Mouse (Mus musculus): ENCODE results near the gene Fosb.

Fosb gene

GRCm38 (mm10) chr7:19305796-19306765 lies 3.8 kb downstream of the Fosb start:
- DNase-seq, result no peak

- DNase-seq, result no peak
Measured at GRCm38 (mm10) chr7:19305413-19305735, 4.5 kb downstream of the Fosb start.

- DNase-seq, result no peak
Measured at GRCm38 (mm10) chr7:19304501-19305412, 5.1 kb downstream of the Fosb start.

- DNase-seq, result peak; percentile 74
Measured at GRCm38 (mm10) chr7:19303770-19304169, 6.1 kb downstream of the Fosb start.

- DNase-seq, result no peak
Measured at GRCm38 (mm10) chr7:19303046-19303305, 6.9 kb downstream of the Fosb start.

GRCm38 (mm10) chr7:19302264-19303045 lies 7.4 kb downstream of the Fosb start:
- no peak for DNase-seq

- no peak for DNase-seq
Measured at GRCm38 (mm10) chr7:19301461-19302263, 8.2 kb downstream of the Fosb start.

- DNase-seq, result peak; percentile 85
Measured at GRCm38 (mm10) chr7:19300501-19301421, 9.1 kb downstream of the Fosb start.

GRCm38 (mm10) chr7:19299194-19299593 lies 10.7 kb downstream of the Fosb start:
- DNase-seq, result peak; percentile 52

- no peak for DNase-seq
Measured at GRCm38 (mm10) chr7:19297794-19298193, 12.1 kb downstream of the Fosb start.

- DNase-seq, result no peak
Measured at GRCm38 (mm10) chr7:19297034-19297433, 12.8 kb downstream of the Fosb start.

GRCm38 (mm10) chr7:19295503-19296185 lies 14.2 kb downstream of the Fosb start:
- DNase-seq, result peak; percentile 97

- peak; percentile 60 for DNase-seq
Measured at GRCm38 (mm10) chr7:19290969-19291596, 18.8 kb downstream of the Fosb start.

GRCm38 (mm10) chr7:19284763-19285162 lies 25.1 kb downstream of the Fosb start:
- DNase-seq, result peak; percentile 61

- no peak for DNase-seq
Measured at GRCm38 (mm10) chr7:19283406-19283804, 26.4 kb downstream of the Fosb start.

GRCm38 (mm10) chr7:19282791-19283405 lies 27.0 kb downstream of the Fosb start:
- peak; percentile 73 for DNase-seq

GRCm38 (mm10) chr7:19282385-19282784 lies 27.5 kb downstream of the Fosb start, which contains the start of gene Rtn2:
Gene Rtn2, plus strand, starts transcription at chr7:19282624.
- DNase-seq, result peak; percentile 84

- peak; percentile 57 for DNase-seq
Measured at GRCm38 (mm10) chr7:19281680-19282304, 28.1 kb downstream of the Fosb start.
